Mouse (Mus musculus) heart, embryonic 16.5 days (tissue): ENCODE results near the gene Nptxr. TPM values are rescaled to one million over a fixed set of nuclear protein-coding genes. Genes with fewer than 3 reads are reported as not detected.
A peak's percentile ranks its signal among the peaks of the same experiment; 100 is the strongest.

Experiments
- ATAC-seq: fragments of 200-750 bp; cut with Nextera tagmentation; replicated peaks from 2 replicates; pipeline ENCODE4 v1.8.0; 2017; ENCODE audit warnings: moderate number of reproducible peaks; ENCODE audit not compliant: insufficient read depth, low FRiP score; ENCODE audit errors: extremely low read depth
- H3K27ac ChIP-seq: fragments of 300-500 bp; sonication (generic); 2 replicates; pipeline ENCODE4 v1.5.1; 2014; ENCODE audit warnings: mild to moderate bottlenecking, low read length, control low read depth, moderate library complexity
- H3K27me3 ChIP-seq: fragments of 300-500 bp; sonication (generic); 2 replicates; pipeline ENCODE4 v1.6.1; 2014; ENCODE audit warnings: low read length, mixed read lengths; ENCODE audit not compliant: control insufficient read depth, insufficient read depth
- H3K36me3 ChIP-seq: fragments of 300-500 bp; sonication (generic); 2 replicates; pipeline ENCODE4 v1.6.1; 2014; ENCODE audit not compliant: control insufficient read depth, insufficient read depth
- H3K4me1 ChIP-seq: fragments of 300-500 bp; sonication (generic); 2 replicates; pipeline ENCODE4 v1.6.1; 2014; ENCODE audit warnings: low read length, mixed read lengths; ENCODE audit not compliant: control insufficient read depth, insufficient read depth
- H3K4me2 ChIP-seq: fragments of 300-500 bp; sonication (generic); 2 replicates; pipeline ENCODE4 v1.6.1; 2014; ENCODE audit warnings: low read depth, mild to moderate bottlenecking, control low read depth, low read length
- H3K4me3 ChIP-seq: fragments of 300-500 bp; sonication (generic); 2 replicates; pipeline ENCODE4 v1.5.1; 2014; ENCODE audit warnings: mild to moderate bottlenecking, control low read depth, low read length
- H3K9ac ChIP-seq: fragments of 300-500 bp; sonication (generic); 2 replicates; pipeline ENCODE4 v1.6.1; 2014; ENCODE audit warnings: low read length, control low read depth
- H3K9me3 ChIP-seq: fragments of 300-500 bp; sonication (generic); replicated peaks from 2 replicates; pipeline ENCODE4 v1.6.1; 2016; ENCODE audit warnings: low read length; ENCODE audit not compliant: control insufficient read depth
- WGBS: fragments of 180-500 bp; shearing (Covaris S2); extraction: QIAGEN DNeasy Blood & Tissue Kit; methylation state at CpG from one replicate; pipeline ENCODE4 v1.1.7; 2014; 5-methylcytosine and 5-hydroxymethylcytosine counted together
- polyA plus RNA-seq: library from polyadenylated mRNA; unstranded; fragments of >200 nt; fragmentation: Nextera tagmentation; extraction: Ambion mirVana; gene quantifications from 2 replicates; pipeline ENCODE4 v1.2.1, GENCODE M21; 2015

Gene Nptxr
- polyA plus RNA-seq, 1 experiment from 2014 or later: 2.2 TPM

- Histone ChIP-seq H3K4me3 (no peak overlapping the region), H3K36me3 (no peaks in the 10 kb centered on the region), H3K9me3 (no peaks in the 10 kb centered on the region), H3K27ac (no peak overlapping the region), H3K27me3 (peaks cover 14% of the 10 kb centered on the region), H3K9ac (no peak overlapping the region), H3K4me2 (no peak overlapping the region), H3K4me1 (no peaks in the 10 kb centered on the region)
- 23% methylated on average over 1 of the region's 1 CpGs for WGBS
- ATAC-seq: no peak
Observed at GRCm38 (mm10) chr15:79785056-79785455, 19.5 kb downstream of the Nptxr start.

- Histone ChIP-seq H3K4me3 (no peak within 1 kb of the TSS), H3K9ac (no peak within 1 kb of the TSS), H3K27me3 (no peaks in the 10 kb centered on the region), H3K4me1 (peaks cover 6% of the 10 kb centered on the region), H3K36me3 (no peaks in the 10 kb centered on the region), H3K27ac (no peak within 1 kb of the TSS), H3K4me2 (no peak within 1 kb of the TSS), H3K9me3 (no peaks in the 10 kb centered on the region)
- no peak for ATAC-seq
Observed at GRCm38 (mm10) chr15:79777749-79778148, 26.8 kb downstream of the Nptxr start, which contains the start of gene Dnal4. Gene Dnal4, minus strand, starts transcription at chr15:79777849.

- no peaks in the 10 kb centered on the region for H3K9me3 ChIP-seq
- H3K4me1 ChIP-seq: peaks cover 16% of the 10 kb centered on the region
- no peak overlapping the region for H3K9ac ChIP-seq
- H3K27ac ChIP-seq: no peak overlapping the region
- H3K36me3 ChIP-seq: no peaks in the 10 kb centered on the region
- 49% methylated on average over 7 of the region's 7 CpGs for WGBS
- H3K27me3 ChIP-seq: no peaks in the 10 kb centered on the region
- H3K4me3 ChIP-seq: no peak overlapping the region
- no peak overlapping the region for H3K4me2 ChIP-seq
- ATAC-seq: no peak
Observed at GRCm38 (mm10) chr15:79775662-79776061, 28.9 kb downstream of the Nptxr start.

GRCm38 (mm10) chr15:79774117-79775027 lies 30.2 kb downstream of the Nptxr start:
- H3K4me3 ChIP-seq: peak overlapping the region; percentile 87
- peak; percentile 98 for ATAC-seq
- peak overlapping the region; percentile 94 for H3K4me2 ChIP-seq
- no peaks in the 10 kb centered on the region for H3K36me3 ChIP-seq
- H3K9me3 ChIP-seq: no peaks in the 10 kb centered on the region
- H3K4me1 ChIP-seq: peaks cover 28% of the 10 kb centered on the region
- H3K27me3 ChIP-seq: no peaks in the 10 kb centered on the region
- H3K9ac ChIP-seq: peak overlapping the region; percentile 84
- H3K27ac ChIP-seq: peak overlapping the region; percentile 46
- under 1% methylated on average over 50 of the region's 50 CpGs for WGBS

DNA sequence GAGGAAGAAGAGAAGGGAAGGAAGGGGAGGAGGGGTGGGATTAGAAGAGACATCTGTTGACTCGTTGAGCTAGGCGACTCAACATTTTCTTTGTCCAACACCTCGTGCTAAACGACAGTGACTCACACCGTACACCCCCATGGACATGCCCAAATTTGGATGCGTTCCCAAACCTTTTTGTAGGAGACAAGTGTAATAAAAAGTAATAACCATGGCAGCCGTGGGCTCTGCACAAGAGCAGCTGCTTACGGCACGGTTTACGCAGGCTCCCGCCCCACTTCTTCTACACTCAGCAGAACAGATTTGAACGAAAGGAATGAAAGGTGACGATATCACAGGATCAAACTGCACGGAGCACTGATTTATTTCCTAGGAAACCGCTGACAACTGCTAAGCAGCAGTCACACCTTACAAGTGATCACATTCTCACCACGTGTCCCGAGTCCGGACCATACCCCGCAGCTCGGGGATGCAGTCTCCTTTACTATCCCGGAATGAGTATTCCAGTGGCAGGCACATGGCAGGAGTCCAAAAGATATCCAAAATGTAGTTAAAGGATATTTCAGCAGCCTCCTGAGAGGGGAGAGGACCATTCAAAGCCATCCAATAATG lies 33.8 kb downstream of the Nptxr start:
- no peaks in the 10 kb centered on the region for H3K36me3 ChIP-seq
- H3K9ac ChIP-seq: no peak overlapping the region
- H3K4me3 ChIP-seq: no peak overlapping the region
- peak overlapping the region; percentile 13; the same call in 1 of the 2 replicates for H3K4me2 ChIP-seq
- no peak for ATAC-seq
- no peaks in the 10 kb centered on the region for H3K9me3 ChIP-seq
- H3K27me3 ChIP-seq: no peaks in the 10 kb centered on the region
- 48% methylated on average over 21 of the region's 21 CpGs for WGBS
- peaks cover 61% of the 10 kb centered on the region for H3K4me1 ChIP-seq
- no peak overlapping the region for H3K27ac ChIP-seq

GRCm38 (mm10) chr15:79768302-79768701 lies 36.3 kb downstream of the Nptxr start:
- 49% methylated on average over 6 of the region's 6 CpGs for WGBS
- no peak overlapping the region for H3K9ac ChIP-seq
- H3K4me1 ChIP-seq: peaks cover 64% of the 10 kb centered on the region

GRCm38 (mm10) chr15:79767327-79767961 lies 37.1 kb downstream of the Nptxr start:
- peaks cover 64% of the 10 kb centered on the region for H3K4me1 ChIP-seq
- H3K36me3 ChIP-seq: peaks cover 6% of the 10 kb centered on the region
- WGBS: 40% methylated on average over 16 of the region's 16 CpGs
- ATAC-seq: 0 out of 2 replicates have a peak, but pooled peaks have one; percentile 16
- 0 out of 2 replicates have a peak overlapping the region, but pooled peaks have one; percentile 0 for H3K4me3 ChIP-seq
- H3K9me3 ChIP-seq: no peaks in the 10 kb centered on the region
- peak overlapping the region; percentile 55 for H3K27ac ChIP-seq
- peak overlapping the region; percentile 31; the same call in 1 of the 2 replicates for H3K4me2 ChIP-seq
- 0 out of 2 replicates have a peak overlapping the region, but pooled peaks have one; percentile 14 for H3K9ac ChIP-seq
- no peaks in the 10 kb centered on the region for H3K27me3 ChIP-seq

More at GRCm38 (mm10) chr15:79768302-79768701, 36.3 kb downstream of the Nptxr start:
- no peak for ATAC-seq
- peaks cover under 1% of the 10 kb centered on the region; the same call in 1 of the 2 replicates for H3K36me3 ChIP-seq
- H3K4me3 ChIP-seq: no peak overlapping the region
- peak overlapping the region; percentile 55; the same call in 1 of the 2 replicates for H3K27ac ChIP-seq
- H3K4me2 ChIP-seq: peak overlapping the region; percentile 31; the same call in 1 of the 2 replicates
- H3K9me3 ChIP-seq: no peaks in the 10 kb centered on the region
- H3K27me3 ChIP-seq: no peaks in the 10 kb centered on the region

- Histone ChIP-seq H3K4me1 (peaks cover 63% of the 10 kb centered on the region), H3K27me3 (no peaks in the 10 kb centered on the region), H3K27ac (no peak overlapping the region), H3K36me3 (peaks cover 6% of the 10 kb centered on the region), H3K9me3 (no peaks in the 10 kb centered on the region), H3K4me3 (no peak overlapping the region), H3K4me2 (no peak overlapping the region), H3K9ac (no peak overlapping the region)
- 88% methylated on average over 10 of the region's 10 CpGs for WGBS
- no peak for ATAC-seq
Observed at GRCm38 (mm10) chr15:79766586-79767071, 37.9 kb downstream of the Nptxr start.
